Mouse (Mus musculus) right cerebral cortex, postnatal 14 days (tissue): Measurements from ENCODE around the gene Hspbp1.

ENCODE experiments used
- DNase-seq: peaks from one replicate; pipeline ENCODE4 v3.0.0; 2022

The Hspbp1 gene

DNA sequence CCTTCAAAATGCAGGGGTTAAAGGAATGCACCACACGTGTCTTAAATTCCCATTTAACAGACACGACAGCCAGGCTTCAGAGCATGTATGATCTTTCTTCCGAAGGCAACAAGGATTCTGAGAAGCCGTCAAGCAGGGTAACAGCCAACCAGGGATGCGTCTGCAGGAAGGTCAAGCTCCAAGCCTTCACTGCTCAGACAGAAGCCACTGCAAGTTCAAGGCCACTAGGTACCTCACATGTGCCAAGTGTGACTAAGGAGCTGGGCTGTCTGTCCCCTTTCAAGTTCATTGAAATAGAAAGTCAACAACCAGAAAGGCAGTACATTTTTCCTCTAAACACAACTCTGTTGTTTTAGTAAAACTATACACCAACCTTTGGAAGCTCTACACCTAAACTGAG lies 18.0 kb downstream of the Hspbp1 start:
- no peak for DNase-seq

DNA sequence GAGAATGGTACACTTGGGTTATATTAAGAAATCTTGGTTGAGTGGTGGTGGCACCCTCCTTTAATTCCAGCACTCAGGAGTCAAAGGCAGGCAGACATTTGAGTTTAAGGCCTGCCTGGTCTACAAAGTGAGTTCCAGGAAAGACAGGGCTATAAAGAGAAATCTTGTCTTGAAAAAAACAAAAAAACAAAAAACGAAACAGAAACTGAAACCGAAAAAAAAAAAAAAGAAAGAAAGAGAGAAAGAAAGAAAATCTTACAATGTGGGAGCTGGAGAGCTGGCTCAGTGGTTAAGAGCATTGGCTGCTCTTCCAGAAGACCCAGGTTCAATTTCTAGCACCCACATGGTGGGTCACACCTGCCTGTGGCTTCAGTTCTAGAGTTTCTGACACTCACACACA lies 21.1 kb downstream of the Hspbp1 start:
- DNase-seq = no peak

DNA sequence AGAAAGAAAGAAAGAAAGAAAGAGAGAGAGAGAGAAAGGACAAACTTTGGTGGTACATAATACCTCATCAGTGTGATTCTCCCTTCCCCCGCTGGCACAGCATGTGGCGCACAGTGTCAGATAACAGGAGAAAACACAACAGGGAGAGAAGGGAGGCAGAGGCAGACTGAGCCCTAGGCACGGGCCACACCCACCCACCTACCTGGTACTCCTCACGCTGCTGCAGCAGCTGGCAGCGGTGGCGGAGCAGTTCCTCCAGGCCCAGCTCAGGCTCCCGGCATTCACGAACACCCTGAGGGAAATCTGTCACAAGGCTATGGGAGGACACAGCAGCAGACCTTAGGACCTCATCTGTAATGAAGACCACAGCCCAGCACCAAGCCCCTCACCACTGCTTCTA lies 21.7 kb downstream of the Hspbp1 start:
- DNase-seq = no peak

DNA sequence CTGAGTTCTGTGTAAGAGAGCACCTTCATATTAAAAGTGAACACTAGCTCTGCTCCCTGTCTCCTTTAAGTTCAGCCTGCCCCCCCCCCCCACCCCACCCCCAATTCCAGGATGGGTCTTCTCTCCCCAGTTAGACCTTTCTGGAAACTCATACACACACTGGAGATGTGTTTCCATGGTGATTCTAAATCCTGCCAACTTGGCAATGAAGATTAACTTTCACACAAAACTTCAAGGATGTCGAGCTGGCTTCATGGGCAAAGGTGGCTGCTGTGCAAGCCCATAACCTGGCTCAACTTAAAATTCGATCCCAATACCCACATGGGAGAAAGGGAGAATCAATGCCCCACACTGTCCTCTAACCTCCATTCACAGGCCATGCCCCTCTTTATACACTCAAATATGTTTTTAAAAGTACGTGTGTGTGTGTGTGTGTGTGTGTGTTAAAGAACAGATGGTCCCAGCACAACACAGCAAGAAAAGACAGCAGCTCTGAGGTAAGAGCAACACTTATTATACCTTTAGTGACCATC lies 24.9 kb downstream of the Hspbp1 start:
- DNase-seq = no peak

DNA sequence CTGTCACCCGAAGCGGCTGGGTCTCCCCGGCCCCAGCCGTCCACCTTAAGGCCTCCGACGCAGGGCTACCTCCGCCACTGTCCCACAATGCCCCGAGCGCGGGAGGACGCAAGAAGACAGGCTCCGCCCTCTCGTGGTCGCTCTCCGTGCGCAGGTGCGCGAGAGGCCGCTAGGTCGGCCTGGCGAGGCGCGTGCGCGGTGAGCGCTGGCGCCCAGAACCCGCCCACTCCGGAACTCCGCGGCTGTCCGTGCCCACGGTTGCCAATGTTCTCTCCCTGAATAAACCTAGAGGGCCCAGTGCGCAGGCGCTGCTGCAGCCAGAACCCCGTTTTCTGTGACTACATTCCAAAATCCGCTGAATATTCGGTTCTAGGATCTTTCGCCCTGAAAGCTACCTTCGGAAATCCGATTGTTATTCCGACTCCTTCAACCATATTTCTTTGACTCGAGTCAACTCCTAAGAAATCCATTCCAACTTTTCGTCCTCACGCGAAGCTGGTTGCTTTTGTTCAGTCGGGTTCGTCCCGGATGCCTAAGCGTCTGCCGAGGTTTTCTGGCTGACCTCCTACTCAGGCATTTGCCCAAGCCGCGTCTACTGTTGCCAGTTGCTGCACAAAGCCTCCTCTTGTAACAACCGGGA lies 25.8 kb downstream of the Hspbp1 start, which contains the start of gene Ppp6r1:
Gene Ppp6r1, minus strand, starts transcription at position 108 of the 640 bp plus-strand sequence.
- peak; percentile 97 for DNase-seq

DNA sequence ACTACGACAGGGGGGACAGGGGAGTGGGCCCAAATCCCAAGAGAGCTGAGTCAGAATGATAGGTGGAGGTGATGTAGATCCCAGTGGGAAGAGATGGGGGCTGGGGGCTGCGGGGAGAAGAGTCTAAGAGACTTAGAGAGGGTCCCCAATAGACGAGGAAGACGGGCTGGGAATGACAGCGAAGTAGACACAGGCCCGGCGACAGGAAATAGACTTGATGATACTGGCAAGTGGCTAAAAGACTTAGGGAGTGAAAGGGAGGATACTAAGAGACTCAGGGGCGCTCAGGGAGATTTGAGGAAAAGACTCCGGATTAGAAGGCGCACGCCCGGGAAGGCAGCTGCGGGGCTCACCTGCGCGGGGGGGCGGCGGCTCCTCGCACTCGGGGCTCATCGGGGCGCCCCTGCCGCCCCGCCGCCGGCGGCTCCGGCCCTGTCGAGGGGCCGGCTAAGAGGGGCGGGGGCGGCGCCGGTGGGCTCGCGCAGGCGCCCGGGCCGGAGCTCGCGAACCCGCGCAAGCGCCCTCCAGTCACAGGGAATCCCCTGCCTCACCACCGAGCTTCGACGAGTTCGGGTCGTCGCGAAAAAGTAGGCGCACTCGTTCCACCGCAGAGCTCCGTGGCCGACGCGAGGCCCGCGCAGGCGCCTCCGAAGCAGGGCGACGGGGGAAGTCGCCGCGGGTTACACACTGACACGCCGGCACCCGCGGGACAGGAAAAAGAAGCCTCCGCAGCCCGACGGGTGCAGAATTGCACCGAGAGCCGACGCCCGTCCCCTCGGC lies 26.6 kb downstream of the Hspbp1 start:
- DNase-seq = peak; percentile 63

DNA sequence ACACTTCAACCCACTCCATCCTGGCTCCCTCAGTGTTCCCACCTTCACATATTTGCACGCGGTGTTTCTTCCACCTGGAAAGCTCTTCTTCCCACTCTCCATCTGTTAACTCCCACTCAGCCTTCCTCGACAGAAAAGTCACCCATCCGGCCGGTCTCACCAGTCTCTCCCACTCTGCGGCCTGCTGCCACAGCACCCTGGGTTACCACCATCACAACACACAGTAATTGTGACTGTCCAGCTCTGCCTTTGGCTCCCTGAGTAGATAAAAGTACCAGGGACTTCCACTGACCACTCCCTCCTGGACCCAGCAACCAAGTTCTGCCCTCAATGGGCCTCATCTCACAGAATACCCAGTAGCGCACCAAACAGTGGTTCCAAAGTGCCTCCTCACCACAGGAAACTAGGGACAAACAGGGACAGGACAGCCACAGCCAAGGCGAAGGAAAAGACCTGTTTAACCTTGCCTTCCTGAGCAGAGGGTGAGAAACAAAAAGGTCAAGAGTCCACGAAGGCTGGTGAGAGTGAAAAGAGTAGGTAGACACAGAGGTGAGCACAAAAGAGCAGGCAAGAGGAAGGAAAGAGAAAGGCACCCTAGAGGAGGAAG lies 27.2 kb downstream of the Hspbp1 start:
- DNase-seq = peak; percentile 29

DNA sequence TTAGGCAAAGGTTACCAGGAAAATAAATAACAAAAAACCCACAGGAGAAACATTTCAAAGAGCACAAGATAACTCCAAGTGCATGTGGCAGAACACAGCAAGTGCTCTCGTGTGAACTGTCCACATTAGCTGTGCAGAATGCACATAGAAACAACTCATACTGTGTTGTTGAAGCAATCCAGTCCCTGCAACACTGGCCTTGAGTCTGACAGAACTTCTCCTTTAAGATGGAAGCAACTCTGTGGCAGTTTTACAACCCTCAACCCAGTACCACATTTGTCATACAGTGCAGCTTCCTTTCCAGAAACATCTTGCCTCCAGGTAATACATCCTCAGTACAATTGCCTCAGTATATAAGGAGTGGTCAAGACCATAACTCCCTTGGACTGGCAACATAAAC lies 28.1 kb downstream of the Hspbp1 start:
- no peak for DNase-seq

DNA sequence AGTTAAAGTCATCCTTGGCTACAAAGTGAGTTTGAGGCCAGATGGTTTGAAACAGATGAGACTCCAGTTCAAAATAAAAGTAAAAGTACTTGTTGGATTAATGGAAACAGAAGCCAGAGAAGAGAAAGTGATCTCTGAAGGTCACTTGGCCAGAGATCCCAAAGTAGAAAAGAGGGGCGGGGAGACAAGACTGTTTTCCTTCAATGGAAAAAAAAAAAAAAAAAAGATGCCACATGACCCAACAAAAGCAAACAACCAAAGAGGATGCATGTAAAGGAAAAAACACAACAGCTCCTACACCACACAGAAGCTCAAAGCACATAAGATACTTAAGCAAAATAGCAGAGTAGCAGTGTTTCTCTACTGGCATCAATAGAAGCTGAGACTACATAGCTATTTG lies 29.0 kb downstream of the Hspbp1 start:
- no peak for DNase-seq

DNA sequence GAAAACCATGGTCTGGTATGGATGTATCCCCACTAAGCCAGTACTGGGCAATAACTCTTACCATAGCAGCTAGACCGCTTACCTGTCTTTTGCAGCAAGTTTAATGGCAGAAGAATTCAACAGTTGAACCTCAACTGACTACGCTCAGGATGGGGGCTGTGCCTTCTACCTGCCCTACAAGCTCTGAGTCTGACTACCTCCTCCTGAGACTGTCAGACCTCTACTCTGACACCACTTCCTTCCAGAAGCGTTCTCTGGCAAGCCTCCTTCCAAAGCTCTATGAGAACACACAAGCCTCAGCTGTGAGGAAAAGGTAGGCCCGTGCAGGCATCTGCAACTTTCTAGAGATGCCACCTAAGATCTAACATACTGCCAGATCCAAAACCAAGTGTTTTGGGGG lies 29.5 kb downstream of the Hspbp1 start:
- no peak for DNase-seq

DNA sequence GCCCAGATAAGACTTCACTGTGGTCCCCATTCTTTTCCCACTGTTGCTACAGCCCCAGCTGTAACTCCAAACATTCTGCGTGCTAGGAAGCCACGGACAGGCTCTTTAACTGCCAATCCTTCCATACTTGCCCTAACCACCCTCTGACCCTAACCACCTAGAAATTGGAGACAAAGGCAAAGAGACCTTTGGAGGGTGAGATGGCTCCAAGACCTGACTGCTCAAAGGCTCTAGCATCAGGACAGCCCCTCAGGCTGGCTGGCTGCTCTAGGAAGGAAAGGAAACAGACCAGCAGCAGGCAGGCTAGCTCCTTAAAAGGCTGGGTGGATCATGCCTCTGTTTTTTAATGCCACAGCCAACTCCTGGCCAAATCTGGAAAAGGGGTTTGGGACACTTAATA lies 30.6 kb downstream of the Hspbp1 start:
- DNase-seq = no peak

DNA sequence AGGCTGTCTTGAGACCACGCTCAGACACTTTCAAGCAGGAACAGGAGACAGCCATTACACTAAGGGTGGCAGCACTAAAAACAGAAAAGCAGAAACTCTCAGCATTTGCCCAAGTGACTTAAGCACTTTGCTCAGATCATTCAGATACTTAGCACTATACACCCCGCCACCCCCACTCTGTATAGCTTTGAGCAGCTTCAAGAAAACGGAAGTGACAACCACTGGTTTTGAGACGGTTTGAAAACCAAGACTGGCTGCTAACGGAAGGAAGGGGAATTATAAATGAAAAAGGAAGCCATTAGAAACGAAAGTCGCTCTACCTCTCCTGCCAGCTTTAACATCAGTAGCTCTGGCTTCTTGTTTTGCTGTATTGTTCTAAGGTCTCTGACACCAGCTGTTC lies 31.1 kb downstream of the Hspbp1 start:
- DNase-seq = peak; percentile 40

DNA sequence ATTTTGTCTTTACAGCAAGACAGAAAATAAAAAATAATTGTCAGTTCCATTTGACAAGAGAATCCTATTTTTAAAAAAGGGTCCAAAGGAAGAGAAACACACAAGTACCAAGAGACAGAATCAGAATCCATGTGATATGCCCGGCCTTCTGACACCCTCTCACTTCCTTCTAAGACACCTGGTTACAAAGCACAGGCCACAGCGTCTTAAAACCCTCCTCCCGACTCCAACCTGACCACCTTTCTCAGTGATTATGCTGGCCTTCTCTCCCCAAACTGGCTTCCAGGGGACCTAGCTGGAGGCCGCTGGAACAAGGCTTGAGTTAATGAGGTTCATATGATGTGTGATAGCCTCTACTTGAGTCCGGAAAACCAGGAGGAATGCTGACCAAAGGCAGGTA lies 31.5 kb downstream of the Hspbp1 start:
- no peak for DNase-seq

DNA sequence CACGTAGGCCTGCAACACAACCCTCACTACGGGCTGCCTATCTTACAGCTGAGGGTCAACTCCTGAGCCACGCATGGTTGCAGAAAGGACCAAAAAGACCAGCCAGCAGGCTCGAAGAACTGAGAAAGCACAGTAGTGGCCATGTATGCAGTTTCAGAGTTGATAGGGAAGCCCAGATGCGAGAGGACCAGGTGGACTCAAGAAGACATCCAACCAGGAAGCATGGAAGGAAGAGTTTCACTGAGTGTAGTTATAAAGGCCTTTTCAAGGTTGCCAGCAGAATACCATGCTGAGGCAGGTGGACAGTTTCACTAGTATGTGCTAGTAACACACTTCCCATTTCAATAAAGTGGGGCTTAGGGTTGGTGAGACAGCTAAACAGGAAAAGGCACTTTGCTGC lies 32.1 kb downstream of the Hspbp1 start:
- no peak for DNase-seq

DNA sequence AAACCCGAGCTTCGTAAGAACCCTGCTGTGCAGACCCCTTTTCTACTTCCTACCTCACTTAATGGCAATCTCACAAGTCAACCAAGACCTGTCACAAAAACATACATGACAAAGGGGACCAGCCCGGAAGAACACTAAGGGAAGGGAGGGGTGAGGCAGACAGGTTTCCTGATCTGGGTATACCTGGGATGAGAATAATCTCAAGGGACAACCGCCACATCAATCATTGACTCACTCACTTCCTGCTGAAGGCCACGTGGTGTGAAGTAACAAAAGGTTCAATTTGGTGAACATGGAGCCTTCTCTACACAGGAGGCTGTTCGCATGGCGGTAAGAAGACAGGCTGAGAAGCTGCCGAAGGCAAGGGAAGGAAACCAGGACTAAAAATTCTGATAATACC lies 33.3 kb downstream of the Hspbp1 start:
- DNase-seq = no peak

DNA sequence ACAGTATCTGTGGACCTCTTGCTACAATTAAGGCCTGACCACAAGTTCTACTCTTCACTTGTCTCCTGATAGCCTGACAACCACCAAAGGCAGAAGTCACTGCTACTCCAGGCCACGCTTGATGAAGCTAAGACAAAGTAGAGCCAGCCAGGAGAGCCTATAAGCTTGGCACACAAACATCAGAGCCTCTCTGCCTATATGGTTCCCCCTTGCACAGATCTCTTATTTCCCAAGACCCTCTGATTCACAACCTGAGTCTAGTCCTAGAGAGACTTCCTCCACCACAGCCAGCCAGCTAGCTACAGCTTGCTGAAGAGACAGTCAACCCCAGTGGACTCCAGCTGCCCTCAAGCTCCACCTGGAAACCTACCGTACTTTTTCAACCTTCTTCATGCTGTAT lies 36.9 kb downstream of the Hspbp1 start:
- DNase-seq = no peak

DNA sequence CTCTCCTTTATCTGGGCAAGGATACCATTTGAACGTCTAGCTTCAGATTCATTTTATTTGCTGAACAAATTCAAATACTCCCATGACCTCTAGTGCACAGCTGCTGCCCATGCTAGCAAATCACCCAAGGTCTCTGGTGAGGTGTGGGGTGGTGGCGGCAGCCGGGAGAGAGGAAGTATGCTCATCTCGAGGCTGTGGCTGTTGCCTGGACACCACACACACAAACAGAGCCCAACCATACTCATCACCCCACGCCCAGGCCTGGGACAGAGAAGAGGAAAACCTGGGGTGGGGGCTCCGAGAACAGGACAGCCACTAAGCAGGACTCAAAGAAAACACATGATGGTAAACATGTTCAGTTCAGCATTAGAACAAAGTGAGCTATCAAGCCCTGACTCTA lies 37.6 kb downstream of the Hspbp1 start:
- DNase-seq = no peak

DNA sequence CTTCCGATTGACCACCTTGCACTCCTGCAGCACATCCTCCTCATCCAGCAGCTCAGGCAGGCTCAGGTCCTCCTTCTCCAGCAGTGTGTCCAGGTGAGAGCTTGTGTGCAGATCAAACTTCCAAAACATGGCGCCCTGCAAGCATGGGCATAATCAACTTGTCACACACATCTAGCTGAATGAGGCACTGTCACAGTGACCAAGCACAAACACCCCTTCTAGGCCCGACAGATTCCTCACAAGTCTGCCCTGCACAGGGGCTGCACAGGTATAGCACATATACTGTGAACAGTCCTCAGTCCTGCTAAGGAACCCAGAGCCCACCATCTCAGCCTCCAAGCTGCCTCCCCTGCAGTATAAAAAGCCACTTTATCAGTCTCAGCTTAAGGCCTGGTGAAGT lies 38.1 kb downstream of the Hspbp1 start:
- DNase-seq = no peak

DNA sequence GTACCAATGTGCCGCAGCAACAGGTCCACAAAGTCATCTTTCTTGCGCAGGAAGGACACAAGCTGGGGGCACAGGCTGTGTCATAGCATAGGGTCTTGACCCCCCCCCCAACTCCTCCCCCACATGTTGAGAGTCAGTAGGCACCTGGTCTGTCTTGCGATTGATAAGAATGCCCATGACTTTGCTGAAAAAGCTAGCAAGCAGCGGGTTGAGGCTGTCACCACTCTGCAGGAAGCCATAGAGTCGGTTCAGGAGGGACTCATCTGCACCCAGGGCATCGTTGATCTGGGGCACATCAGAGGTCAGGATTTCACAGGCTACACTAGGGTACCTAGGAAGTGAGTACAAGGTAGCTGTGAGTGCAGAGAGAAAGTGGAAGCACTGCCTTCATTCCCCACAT lies 41.6 kb downstream of the Hspbp1 start:
- DNase-seq = no peak

DNA sequence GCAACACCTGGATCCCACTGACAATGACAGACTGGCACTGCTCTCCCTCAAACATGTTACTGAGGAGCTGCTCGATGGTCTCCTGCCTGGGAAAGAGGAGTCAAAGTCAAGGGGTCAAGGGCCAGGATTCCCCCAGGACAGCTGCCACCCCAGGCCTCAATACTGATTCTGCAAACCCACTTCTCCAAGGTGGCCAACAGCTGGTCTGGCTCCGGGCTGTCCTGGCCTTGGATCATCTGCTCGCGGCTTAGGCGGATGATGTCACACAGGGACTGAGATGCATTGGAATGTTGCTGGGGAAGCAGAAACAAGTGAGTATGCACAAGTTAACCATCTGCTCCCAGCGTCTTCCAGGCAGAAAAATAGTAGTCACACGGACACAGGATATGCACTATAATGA lies 42.9 kb downstream of the Hspbp1 start:
- DNase-seq = no peak

DNA sequence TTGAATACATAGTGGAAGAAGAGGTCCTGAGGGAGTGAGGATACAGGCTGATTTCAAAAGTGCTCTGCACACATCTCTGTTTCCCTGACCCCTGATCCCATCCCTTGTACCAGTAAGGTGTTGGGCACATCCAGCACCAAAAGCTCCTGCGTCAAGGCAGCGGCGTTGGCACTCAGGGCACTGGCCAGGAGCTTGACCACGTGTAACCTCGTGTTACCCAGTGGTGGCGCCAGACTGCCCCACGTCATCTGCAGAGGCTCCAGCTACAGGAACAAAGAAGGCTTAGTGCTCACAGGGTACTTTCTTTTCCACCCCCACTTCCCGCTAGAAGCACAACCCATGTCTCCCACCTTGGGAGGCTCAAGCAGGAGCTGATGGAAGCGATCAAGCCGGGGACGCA lies 43.7 kb downstream of the Hspbp1 start:
- no peak for DNase-seq

DNA sequence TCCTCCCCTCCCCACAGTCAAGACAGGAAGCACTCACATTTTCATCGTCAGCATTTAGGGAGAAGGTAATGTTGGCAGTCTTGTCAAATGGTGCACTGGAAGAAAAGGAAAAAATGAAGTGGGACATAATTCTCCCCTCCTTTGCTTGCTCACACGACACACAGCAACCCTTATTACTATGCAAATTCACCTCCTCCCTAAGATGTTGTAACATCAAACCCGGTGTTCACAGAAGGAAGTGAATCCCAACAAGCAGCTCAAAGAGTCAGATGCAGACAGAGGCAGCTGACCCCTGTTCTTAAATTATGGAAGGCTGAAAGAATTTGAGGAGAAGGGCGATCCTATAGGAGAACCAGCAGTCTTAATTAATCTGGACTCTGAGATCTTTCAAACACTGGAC lies 48.7 kb downstream of the Hspbp1 start:
- no peak for DNase-seq

DNA sequence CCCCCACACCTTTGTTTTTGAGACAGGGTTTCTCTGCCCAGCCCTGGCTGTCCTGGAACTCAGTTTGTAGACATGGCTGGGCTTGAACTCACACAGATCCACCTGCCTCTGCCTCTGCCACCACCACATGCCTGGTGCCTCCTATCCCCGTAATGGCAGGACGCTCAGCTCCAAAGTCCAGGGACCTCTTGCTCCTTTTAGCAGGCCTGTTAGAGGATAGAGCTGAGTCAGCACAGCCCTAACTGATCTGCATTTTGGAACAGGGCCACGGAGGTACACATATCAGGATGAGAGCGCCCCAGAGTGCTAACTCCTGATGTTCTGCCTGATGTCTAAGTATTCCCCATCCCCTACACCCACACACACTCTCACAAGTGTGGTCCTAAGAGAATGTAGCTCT lies 53.8 kb downstream of the Hspbp1 start, which contains the start of gene Tmem86b:
Gene Tmem86b, minus strand, starts transcription at position 392 of the 400 bp plus-strand sequence.
- DNase-seq = no peak

DNA sequence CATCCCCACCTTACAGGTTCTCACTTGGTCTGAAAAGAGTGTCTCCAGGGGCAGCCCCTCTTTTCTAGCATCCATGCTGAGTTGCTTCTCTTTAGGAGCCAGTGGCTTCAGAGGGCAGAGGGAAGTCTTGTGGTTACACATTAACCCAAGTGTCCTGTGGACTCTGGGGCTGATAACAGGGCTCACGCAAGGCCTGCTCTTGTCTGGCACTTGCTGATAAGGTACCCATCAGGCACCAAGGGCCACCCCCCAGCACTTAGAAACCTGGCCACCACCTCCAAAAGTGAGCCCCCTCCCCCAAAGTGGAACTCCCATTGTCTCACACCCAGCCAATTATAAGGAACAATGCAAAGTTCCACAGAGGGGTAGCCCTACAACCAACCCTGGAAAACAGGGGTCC lies 54.7 kb downstream of the Hspbp1 start:
- DNase-seq = no peak
